Mouse (Mus musculus): ENCODE results near the gene Dusp7.

The Dusp7 gene

GRCm38 (mm10) chr9:106420608-106421007 is 52.2 kb downstream of the Dusp7 start:
- in situ Hi-C loops (cut with MseI, MboI) = loop anchor here (5.0 kb wide), 1 partner anchor 113 kb away; no protein-coding TSS in a partner anchor

- in situ Hi-C loops (cut with MseI, MboI) = loop anchor here (5.0 kb wide), 1 partner anchor 114 kb away; no protein-coding TSS in a partner anchor
Observed at GRCm38 (mm10) chr9:106421033-106421864, 52.8 kb downstream of the Dusp7 start.

GRCm38 (mm10) chr9:106421865-106422160 is 53.4 kb downstream of the Dusp7 start:
- in situ Hi-C loops (cut with MseI, MboI) = loop anchor here (5.0 kb wide), 1 partner anchor 115 kb away; no protein-coding TSS in a partner anchor

Data from mouse trophoblast stem cell (cell line).